Mouse (Mus musculus) heart, embryonic 15.5 days (tissue): ENCODE results near the gene Adora3. TPM values are rescaled to one million over a fixed set of nuclear protein-coding genes. Genes with fewer than 3 reads are reported as not detected.
"Not testable (repeated sequence)": the region's sequence is repeated elsewhere in the genome, so short reads cannot be mapped to it uniquely, and the experiment has no call there.

Experiments used
- ATAC-seq: fragments of 200-750 bp; cut with Nextera tagmentation; replicated peaks from 2 replicates; pipeline ENCODE4 v1.8.0; 2017; ENCODE audit warnings: low read depth, moderate TSS enrichment; ENCODE audit not compliant: insufficient number of reproducible peaks, insufficient read depth, low FRiP score
- H3K27ac ChIP-seq: fragments of 300-500 bp; sonication (generic); 2 replicates; pipeline ENCODE4 v1.5.1; 2015; ENCODE audit warnings: mild to moderate bottlenecking, inconsistent platforms
- H3K27me3 ChIP-seq: fragments of 300-500 bp; sonication (generic); 2 replicates; pipeline ENCODE4 v1.6.1; 2015; ENCODE audit warnings: inconsistent platforms
- H3K36me3 ChIP-seq: fragments of 300-500 bp; sonication (generic); 2 replicates; pipeline ENCODE4 v1.6.1; 2015; ENCODE audit warnings: mild to moderate bottlenecking, inconsistent platforms
- H3K4me1 ChIP-seq: fragments of 300-500 bp; sonication (generic); replicated peaks from 2 replicates; pipeline ENCODE4 v1.6.1; 2015; ENCODE audit warnings: inconsistent platforms
- H3K4me2 ChIP-seq: fragments of 300-500 bp; sonication (generic); 2 replicates; pipeline ENCODE4 v1.6.1; 2015; ENCODE audit warnings: inconsistent platforms, mild to moderate bottlenecking, moderate library complexity
- H3K4me3 ChIP-seq: fragments of 300-500 bp; sonication (generic); 2 replicates; pipeline ENCODE4 v1.5.1; 2015; ENCODE audit warnings: mild to moderate bottlenecking, inconsistent platforms
- H3K9ac ChIP-seq: fragments of 300-500 bp; sonication (generic); 2 replicates; pipeline ENCODE4 v1.6.1; 2015; ENCODE audit warnings: mild to moderate bottlenecking, inconsistent platforms
- H3K9me3 ChIP-seq: fragments of 300-500 bp; sonication (generic); replicated peaks from 2 replicates; pipeline ENCODE4 v1.6.1; 2016; ENCODE audit warnings: inconsistent platforms
- WGBS: fragments of 180-500 bp; shearing (Covaris S2); methylation state at CpG from one replicate; pipeline ENCODE4 v1.1.7; 2015; ENCODE audit warnings: mixed read lengths; 5-methylcytosine and 5-hydroxymethylcytosine counted together
- polyA plus RNA-seq: library from polyadenylated mRNA; unstranded; fragments of >200 nt; fragmentation: Nextera tagmentation; extraction: Ambion mirVana; gene quantifications from 2 replicates; pipeline ENCODE4 v1.2.1, GENCODE M21; 2015

The Adora3 gene
- polyA plus RNA-seq, 1 experiment from 2014 or later = 0.19 TPM

DNA sequence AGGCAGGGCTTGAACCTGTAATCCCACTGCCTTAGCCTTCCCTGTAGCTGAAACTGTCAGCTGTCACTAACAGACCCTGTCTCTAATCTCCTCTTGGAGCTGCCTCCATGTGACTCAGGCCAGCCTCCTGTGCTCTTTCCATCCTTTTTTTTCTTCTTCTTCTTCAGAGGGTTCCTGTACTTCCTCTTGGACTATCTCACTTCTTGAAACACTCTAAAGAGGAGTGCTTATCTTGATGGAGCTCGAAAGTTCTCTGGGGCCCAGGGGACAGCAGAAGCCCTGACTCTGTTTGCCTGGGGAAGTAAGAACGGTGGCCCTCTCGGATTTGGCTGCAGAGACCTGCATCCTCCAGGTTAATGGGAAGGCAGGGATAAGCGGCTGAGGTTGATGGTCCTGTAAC, 33.6 kb downstream of the Adora3 start:
- 49% methylated on average over 4 of the region's 4 CpGs for WGBS
- Histone ChIP-seq H3K9ac (no peak overlapping the region), H3K4me2 (no peak overlapping the region), H3K27me3 (peaks cover 11% of the 10 kb centered on the region; the same call in 1 of the 2 replicates), H3K4me3 (no peak overlapping the region), H3K9me3 (no peaks in the 10 kb centered on the region), H3K36me3 (no peaks in the 10 kb centered on the region), H3K4me1 (peaks cover 11% of the 10 kb centered on the region), H3K27ac (no peak overlapping the region)
- no peak for ATAC-seq

DNA sequence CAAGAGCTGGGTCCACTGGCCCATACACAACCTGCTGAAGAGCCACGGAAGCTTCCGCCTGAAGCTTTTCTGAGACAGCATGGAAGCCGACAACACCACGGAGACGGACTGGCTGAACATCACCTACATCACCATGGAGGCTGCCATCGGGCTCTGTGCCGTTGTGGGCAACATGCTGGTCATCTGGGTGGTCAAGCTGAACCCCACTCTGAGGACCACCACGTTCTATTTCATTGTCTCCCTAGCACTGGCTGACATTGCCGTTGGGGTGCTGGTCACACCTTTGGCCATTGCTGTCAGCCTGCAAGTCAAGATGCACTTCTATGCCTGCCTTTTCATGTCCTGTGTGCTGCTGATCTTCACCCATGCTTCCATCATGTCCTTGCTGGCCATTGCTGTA, 34.1 kb downstream of the Adora3 start:
- peaks cover 11% of the 10 kb centered on the region; the same call in 1 of the 2 replicates for H3K27me3 ChIP-seq
- H3K4me2 ChIP-seq = no peak overlapping the region
- no peak overlapping the region for H3K27ac ChIP-seq
- no peak for ATAC-seq
- H3K4me1 ChIP-seq = peaks cover 6% of the 10 kb centered on the region
- H3K4me3 ChIP-seq = no peak overlapping the region
- H3K36me3 ChIP-seq = no peaks in the 10 kb centered on the region
- WGBS = 95% methylated on average over 9 of the region's 9 CpGs
- H3K9me3 ChIP-seq = no peaks in the 10 kb centered on the region
- no peak overlapping the region for H3K9ac ChIP-seq

GRCm38 (mm10) chr3:105907956-105908655, 37.4 kb downstream of the Adora3 start:
- Histone ChIP-seq H3K36me3 (no peaks in the 10 kb centered on the region), H3K4me3 (no peak overlapping the region), H3K4me2 (no peak overlapping the region), H3K4me1 (peaks cover 14% of the 10 kb centered on the region), H3K9me3 (no peaks in the 10 kb centered on the region), H3K27me3 (no peaks in the 10 kb centered on the region), H3K9ac (no peak overlapping the region), H3K27ac (no peak overlapping the region)
- no peak for ATAC-seq
- 20% methylated on average over 9 of the region's 9 CpGs for WGBS

DNA sequence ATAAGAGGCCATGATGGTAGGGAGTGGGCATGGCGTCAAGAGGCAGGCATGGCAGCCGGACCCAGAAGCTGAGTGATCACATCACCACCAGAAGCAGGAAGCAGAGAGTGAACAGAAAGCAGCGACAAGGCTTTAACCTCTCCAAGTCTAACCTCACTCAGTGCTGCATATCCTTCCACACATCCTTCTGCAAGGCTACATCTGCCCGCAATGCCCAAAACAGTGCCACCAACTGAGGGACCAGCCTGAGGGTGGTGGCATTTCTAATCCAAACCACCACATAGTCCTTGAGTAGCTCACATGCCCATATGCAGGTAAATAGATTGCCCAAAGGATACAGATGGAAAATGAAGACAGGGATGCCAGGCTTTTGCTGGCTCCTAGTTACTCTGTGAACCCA, 38.3 kb downstream of the Adora3 start:
- Histone ChIP-seq H3K9ac (no peak overlapping the region), H3K9me3 (no peaks in the 10 kb centered on the region), H3K4me2 (no peak overlapping the region), H3K27me3 (no peaks in the 10 kb centered on the region), H3K4me3 (no peak overlapping the region), H3K27ac (no peak overlapping the region), H3K4me1 (peaks cover 20% of the 10 kb centered on the region), H3K36me3 (no peaks in the 10 kb centered on the region)
- WGBS = 87% methylated on average over 4 of the region's 4 CpGs
- ATAC-seq = no peak

DNA sequence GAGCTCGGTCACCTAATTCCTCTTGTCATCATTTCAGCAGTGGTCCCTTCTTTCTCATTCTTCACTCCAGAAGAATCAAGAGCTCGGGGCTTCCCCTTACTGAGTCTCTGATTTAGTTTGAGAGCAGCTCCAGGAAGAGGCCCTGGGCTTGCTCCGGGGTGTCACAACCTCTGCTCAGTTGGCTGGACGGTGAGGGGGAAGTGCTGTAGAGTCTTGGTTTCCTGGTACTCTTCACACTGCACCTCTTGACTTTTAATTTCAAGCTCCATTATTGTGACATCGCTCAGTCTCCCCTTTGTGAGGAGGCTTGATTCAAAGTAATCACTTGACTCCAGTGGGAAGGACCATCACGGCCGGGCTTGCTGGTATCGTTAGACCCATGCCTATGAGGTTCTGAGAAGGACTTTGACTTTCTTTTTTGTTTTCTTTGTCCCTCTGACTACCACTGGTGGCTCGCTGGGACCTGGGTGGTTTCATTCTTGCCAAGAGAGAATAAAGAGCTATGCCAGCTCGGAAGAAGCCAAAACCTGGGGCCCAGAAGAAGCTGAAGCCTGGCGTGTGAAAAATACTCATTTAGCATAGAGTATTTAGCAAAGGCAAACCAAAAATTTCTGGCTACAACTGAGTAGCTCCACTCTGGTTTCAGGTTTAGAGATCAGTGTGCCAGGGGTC, 40.0 kb downstream of the Adora3 start:
- no peaks in the 10 kb centered on the region for H3K36me3 ChIP-seq
- no peak overlapping the region for H3K9ac ChIP-seq
- H3K4me1 ChIP-seq = peaks cover 29% of the 10 kb centered on the region
- no peak overlapping the region for H3K27ac ChIP-seq
- WGBS = 71% methylated on average over 11 of the region's 11 CpGs
- no peaks in the 10 kb centered on the region for H3K27me3 ChIP-seq
- no peak overlapping the region for H3K4me3 ChIP-seq
- no peaks in the 10 kb centered on the region for H3K9me3 ChIP-seq
- ATAC-seq = no peak
- H3K4me2 ChIP-seq = no peak overlapping the region

DNA sequence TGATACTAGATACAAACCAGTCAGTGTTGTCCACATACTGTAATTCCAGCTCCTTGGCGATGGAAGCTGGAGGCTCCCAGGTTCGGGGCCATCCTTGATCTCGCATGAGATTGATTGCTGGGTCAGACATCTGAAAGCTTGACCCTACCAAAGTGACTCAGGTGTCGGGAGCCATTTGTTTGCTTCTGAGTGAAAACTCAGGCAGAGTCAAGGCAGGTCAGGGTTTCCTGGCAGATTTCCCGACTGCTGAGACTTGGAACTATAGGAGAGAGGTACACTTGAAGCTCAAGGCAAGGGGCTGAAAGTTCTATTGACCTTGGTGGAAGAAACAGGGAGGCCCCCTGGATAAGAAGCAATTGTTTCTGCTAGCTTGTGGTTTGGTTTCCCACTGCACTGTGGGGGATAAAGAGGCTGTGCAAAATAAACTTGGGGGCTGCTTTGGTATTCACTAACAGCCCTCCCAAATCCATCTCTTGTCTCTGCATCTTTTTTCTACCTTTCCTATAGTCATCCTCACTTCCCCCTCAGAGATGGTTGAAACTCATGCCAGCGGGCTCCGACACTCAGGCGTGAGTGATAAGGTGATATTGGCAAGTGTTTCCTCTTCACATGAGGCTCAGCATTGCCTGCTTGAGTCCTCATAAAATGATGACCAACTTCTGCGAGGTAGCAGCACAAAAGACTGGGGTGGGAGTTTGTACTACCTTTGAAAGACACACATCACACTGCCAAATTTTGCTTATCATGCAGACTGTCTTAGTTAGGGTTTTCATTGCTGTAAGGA, 41.6 kb downstream of the Adora3 start:
- WGBS = 55% methylated on average over 9 of the region's 9 CpGs
- Histone ChIP-seq H3K4me1 (peaks cover 29% of the 10 kb centered on the region), H3K9me3 (no peaks in the 10 kb centered on the region), H3K27me3 (no peaks in the 10 kb centered on the region), H3K27ac (no peak overlapping the region), H3K9ac (no peak overlapping the region), H3K4me3 (no peak overlapping the region), H3K4me2 (no peak overlapping the region), H3K36me3 (no peaks in the 10 kb centered on the region)
- no peak for ATAC-seq

DNA sequence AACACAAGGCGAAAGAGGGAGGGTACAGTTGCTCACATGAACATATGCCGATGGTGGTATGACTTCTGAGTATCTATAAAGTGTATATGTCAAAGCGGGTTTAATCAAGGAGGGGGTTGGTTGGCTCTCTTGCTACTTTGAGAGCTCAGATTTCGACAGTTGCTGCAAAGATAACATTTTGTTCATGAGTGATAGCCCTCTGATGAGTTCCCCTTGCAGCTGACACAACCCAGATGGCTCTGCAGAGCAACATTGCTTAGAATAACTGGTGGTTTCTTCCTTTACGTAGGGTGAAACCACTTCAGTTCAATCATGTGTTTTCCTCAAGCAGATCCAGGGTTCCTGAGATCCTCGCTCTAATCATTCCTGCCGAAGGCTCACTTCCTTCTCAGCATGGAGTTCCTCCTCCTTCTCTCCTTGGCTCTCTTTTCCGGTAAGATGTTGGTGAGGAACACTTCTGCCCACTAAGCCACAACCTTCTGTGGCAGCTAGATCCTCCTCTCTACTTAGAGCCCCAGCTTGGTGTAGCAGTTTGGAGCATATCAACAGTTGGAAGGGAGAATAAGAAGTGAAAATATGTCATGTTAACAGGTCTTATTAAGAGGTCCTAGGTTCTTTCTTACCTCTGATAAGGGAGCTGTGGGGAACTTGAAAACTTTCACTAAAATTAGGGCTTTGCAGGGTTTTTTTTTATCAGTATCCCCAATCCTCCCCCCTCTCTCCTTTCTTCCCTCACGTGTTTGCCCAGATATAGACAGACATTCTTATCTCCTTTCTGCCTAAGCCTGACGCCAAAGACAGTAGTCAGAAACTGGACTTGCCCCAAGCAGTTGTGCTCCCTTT, 43.4 kb downstream of the Adora3 start:
- Histone ChIP-seq H3K36me3 (no peaks in the 10 kb centered on the region), H3K4me1 (peaks cover 26% of the 10 kb centered on the region), H3K27ac (0 out of 2 replicates have a peak overlapping the region, but pooled peaks have one; percentile 20), H3K4me3 (no peak overlapping the region), H3K4me2 (peak overlapping the region; percentile 17; the same call in 1 of the 2 replicates), H3K27me3 (no peaks in the 10 kb centered on the region), H3K9ac (no peak overlapping the region), H3K9me3 (no peaks in the 10 kb centered on the region)
- 12% methylated on average over 10 of the region's 10 CpGs for WGBS
- ATAC-seq = no peak; the same call in 1 of the 2 replicates

- H3K9me3 ChIP-seq = no peaks in the 10 kb centered on the region
- no peaks in the 10 kb centered on the region for H3K27me3 ChIP-seq
- peaks cover 26% of the 10 kb centered on the region for H3K4me1 ChIP-seq
- ATAC-seq = no peak
- no peaks in the 10 kb centered on the region for H3K36me3 ChIP-seq
- H3K4me2 ChIP-seq = no peak overlapping the region
- no peak overlapping the region for H3K4me3 ChIP-seq
- no peak overlapping the region for H3K27ac ChIP-seq
- H3K9ac ChIP-seq = no peak overlapping the region
- WGBS = 21% methylated on average over 1 of the region's 1 CpGs
Measured at GRCm38 (mm10) chr3:105915281-105915680, 44.6 kb downstream of the Adora3 start.

DNA sequence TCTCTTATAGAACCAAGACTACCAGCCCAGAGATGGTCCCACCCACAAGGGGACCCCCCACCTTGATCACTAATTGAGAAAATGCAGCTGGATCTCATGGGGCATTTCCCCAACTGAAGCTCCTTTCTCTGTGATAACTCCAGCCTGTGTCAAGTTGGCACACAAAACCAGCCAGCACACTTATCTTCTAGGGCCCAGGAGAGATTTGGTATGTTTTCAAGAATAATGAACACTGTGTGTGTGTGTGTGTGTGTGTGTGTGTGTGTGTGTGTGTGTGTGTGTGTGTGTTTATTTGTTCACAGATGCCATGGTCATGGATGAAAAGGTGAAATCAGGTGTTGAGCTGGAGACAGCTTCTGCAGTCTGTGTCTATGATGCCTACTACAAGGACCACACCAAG, 45.8 kb downstream of the Adora3 start:
- not testable (repeated sequence) for H3K36me3 ChIP-seq, H3K9me3 ChIP-seq, H3K27me3 ChIP-seq, ATAC-seq, H3K4me2 ChIP-seq, H3K4me3 ChIP-seq, H3K9ac ChIP-seq, H3K27ac ChIP-seq
- peaks cover 26% of the 10 kb centered on the region for H3K4me1 ChIP-seq

DNA sequence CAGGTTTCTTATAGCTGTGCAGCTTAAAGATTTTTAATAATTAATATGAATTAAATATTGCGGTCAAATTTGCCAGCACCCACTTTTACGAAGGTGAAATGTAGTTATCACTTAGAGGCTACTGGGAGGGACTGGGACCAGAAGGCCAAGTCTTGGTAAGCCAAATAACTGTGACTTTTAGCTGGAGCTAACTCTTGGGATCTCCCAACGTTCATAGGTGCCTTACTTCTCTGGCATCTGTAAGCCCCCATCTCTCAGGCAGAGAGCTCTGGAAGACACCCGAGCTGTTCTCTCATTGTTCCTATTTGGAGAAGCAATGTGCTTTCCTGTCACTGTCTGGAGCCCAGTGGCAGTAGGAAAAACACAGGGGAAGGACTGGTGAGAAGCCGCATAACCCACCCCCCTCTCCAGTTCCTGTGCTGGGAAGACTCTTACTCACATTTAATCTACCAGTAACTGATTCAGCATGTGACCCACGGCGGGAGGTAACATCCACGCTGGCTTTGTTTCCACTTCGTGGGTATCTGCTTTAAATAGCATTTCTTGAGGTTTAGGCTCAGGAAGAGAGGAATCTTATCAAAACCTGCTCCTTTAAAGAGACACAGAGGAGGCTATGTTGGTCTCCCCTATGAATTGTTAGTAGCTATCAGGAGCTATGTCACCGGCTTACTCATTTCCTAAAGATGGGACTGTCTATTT, 47.1 kb downstream of the Adora3 start:
- no peak overlapping the region for H3K9ac ChIP-seq
- ATAC-seq = peak; percentile 51; the same call in 1 of the 2 replicates
- WGBS = 41% methylated on average over 10 of the region's 10 CpGs
- no peaks in the 10 kb centered on the region for H3K27me3 ChIP-seq
- H3K4me3 ChIP-seq = no peak overlapping the region
- no peaks in the 10 kb centered on the region for H3K36me3 ChIP-seq
- H3K4me1 ChIP-seq = peaks cover 18% of the 10 kb centered on the region
- H3K4me2 ChIP-seq = no peak overlapping the region
- peak overlapping the region; percentile 3; the same call in 1 of the 2 replicates for H3K27ac ChIP-seq
- no peaks in the 10 kb centered on the region for H3K9me3 ChIP-seq
